Mouse (Mus musculus) kidney, embryonic 14.5 days (tissue): ENCODE results near the gene Ezr. TPM values are rescaled to one million over a fixed set of nuclear protein-coding genes. Genes with fewer than 3 reads are reported as not detected.

Experiments
- ATAC-seq: fragments of 200-750 bp; cut with Nextera tagmentation; 2 replicates; pipeline ENCODE4 v1.8.0; 2017; ENCODE audit warnings: moderate number of reproducible peaks, mild to moderate bottlenecking, moderate TSS enrichment, moderate library complexity; ENCODE audit not compliant: low FRiP score, low TSS enrichment
- H3K27ac ChIP-seq: fragments of 300-500 bp; sonication (generic); 2 replicates; pipeline ENCODE4 v1.5.1; 2014; ENCODE audit warnings: low read depth, mild to moderate bottlenecking, low read length, moderate library complexity, mixed read lengths
- H3K27me3 ChIP-seq: fragments of 300-500 bp; sonication (generic); 2 replicates; pipeline ENCODE4 v1.6.1; 2014; ENCODE audit warnings: mild to moderate bottlenecking, low read length; ENCODE audit not compliant: control insufficient read depth, insufficient read depth
- H3K36me3 ChIP-seq: fragments of 300-500 bp; sonication (generic); 2 replicates; pipeline ENCODE4 v1.6.1; 2014; ENCODE audit warnings: low read length, mixed read lengths; ENCODE audit not compliant: control insufficient read depth, insufficient read depth
- H3K4me1 ChIP-seq: fragments of 300-500 bp; sonication (generic); 2 replicates; pipeline ENCODE4 v1.6.1; 2014; ENCODE audit warnings: low read length, mixed read lengths; ENCODE audit not compliant: control insufficient read depth, insufficient read depth
- H3K4me2 ChIP-seq: fragments of 300-500 bp; sonication (generic); replicated peaks from 2 replicates; pipeline ENCODE4 v1.6.1; 2014; ENCODE audit warnings: low read depth, mild to moderate bottlenecking, low read length
- H3K4me3 ChIP-seq: fragments of 300-500 bp; sonication (generic); 2 replicates; pipeline ENCODE4 v1.5.1; 2014; ENCODE audit warnings: mild to moderate bottlenecking, low read length
- H3K9ac ChIP-seq: fragments of 300-500 bp; sonication (generic); 2 replicates; pipeline ENCODE4 v1.6.1; 2014; ENCODE audit warnings: low read depth, mild to moderate bottlenecking, low read length, moderate library complexity
- H3K9me3 ChIP-seq: fragments of 300-500 bp; sonication (generic); 2 replicates; pipeline ENCODE4 v1.6.1; 2016; ENCODE audit warnings: low read length; ENCODE audit not compliant: control insufficient read depth
- WGBS: fragments of 180-500 bp; shearing (Covaris S2); extraction: QIAGEN DNeasy Blood & Tissue Kit; methylation state at CpG from one replicate; pipeline ENCODE4 v1.1.7; 2014; 5-methylcytosine and 5-hydroxymethylcytosine counted together
- polyA plus RNA-seq: library from polyadenylated mRNA; unstranded; fragments of >200 nt; fragmentation: Nextera tagmentation; extraction: Ambion mirVana; gene quantifications from 2 replicates; pipeline ENCODE4 v1.2.1, GENCODE M21; 2014

Ezr gene
- polyA plus RNA-seq, 1 experiment from 2014 or later: 158 TPM

- WGBS: 91% methylated on average over 15 of the region's 15 CpGs
These were observed 42.8 kb downstream of the Ezr start for GRCm38 (mm10) chr17:6739756-6740155.

DNA sequence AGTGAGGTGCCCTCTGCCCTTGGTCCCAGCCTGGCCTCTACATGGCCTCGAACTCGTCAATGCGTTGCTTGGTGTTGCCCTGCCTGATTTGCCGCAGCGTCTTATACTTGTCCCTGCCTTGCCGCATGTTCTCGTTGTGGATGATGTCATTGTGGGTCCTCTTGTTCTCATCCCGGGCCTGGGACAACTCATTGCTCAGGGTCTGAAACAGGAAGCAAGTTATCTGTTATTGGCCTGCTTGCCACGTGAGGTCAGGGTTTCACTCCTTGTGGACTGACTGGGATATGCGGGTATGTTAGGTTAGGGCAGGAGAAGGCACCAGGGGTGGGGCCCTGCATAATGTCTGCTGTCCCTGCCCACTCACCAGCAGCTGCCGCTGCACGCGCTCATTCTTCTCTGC lies 43.3 kb downstream of the Ezr start:
- no peaks in the 10 kb centered on the region for H3K27me3 ChIP-seq
- no peak overlapping the region for H3K27ac ChIP-seq
- H3K4me2 ChIP-seq: no peak overlapping the region
- no peaks in the 10 kb centered on the region for H3K9me3 ChIP-seq
- H3K4me1 ChIP-seq: peaks cover 17% of the 10 kb centered on the region
- no peak for ATAC-seq
- H3K4me3 ChIP-seq: no peak overlapping the region
- WGBS: 87% methylated on average over 13 of the region's 13 CpGs
- peaks cover 39% of the 10 kb centered on the region for H3K36me3 ChIP-seq
- no peak overlapping the region for H3K9ac ChIP-seq

More at GRCm38 (mm10) chr17:6739756-6740155, 42.8 kb downstream of the Ezr start:
- Histone ChIP-seq H3K4me2 (no peak overlapping the region), H3K4me3 (no peak overlapping the region), H3K36me3 (peaks cover 39% of the 10 kb centered on the region), H3K9ac (no peak overlapping the region), H3K27ac (no peak overlapping the region), H3K27me3 (no peaks in the 10 kb centered on the region), H3K4me1 (peaks cover 22% of the 10 kb centered on the region), H3K9me3 (no peaks in the 10 kb centered on the region)
- no peak for ATAC-seq

GRCm38 (mm10) chr17:6738836-6739235 lies 43.7 kb downstream of the Ezr start:
- Histone ChIP-seq H3K36me3 (peaks cover 39% of the 10 kb centered on the region), H3K9ac (no peak overlapping the region), H3K4me3 (no peak overlapping the region), H3K9me3 (no peaks in the 10 kb centered on the region), H3K27me3 (no peaks in the 10 kb centered on the region), H3K27ac (no peak overlapping the region), H3K4me2 (no peak overlapping the region), H3K4me1 (peaks cover 13% of the 10 kb centered on the region; the same call in 1 of the 2 replicates)
- WGBS: 79% methylated on average over 7 of the region's 7 CpGs
- no peak for ATAC-seq

DNA sequence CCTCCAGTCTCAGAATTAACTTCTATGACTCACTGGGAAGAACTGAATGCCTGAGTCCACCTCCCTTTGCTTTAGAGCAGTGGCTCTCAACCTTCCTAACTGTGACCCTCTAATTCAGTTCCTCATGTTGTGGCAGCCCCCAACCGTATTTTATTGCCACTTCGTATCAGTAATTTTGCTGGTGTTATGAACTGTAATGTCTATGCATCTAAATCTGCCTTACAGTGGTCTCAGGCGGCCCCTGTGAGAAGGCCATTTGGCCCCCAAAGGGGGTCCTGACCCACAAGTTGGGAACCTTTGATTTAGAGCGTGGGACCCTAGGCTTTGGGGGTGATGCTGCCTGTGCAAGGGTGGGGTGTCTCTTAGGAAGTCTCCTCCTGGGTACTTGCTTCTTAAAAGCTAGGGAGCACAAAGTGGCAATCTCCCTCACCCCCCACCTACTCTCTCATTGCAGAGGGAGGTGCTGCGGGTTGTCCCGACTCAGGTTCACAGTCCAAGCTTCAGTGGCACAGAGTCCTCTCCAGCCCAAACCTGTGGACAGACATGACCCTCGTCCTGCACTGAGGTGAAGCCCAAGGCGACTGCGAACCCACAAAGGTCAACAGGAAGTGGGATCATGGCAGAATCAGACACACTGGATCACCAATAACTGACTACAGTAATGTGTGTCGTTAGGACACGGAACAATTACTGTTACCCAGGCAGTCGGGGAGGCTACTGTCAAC lies 45.1 kb downstream of the Ezr start:
- H3K4me3 ChIP-seq: no peak overlapping the region
- WGBS: 80% methylated on average over 12 of the region's 12 CpGs
- H3K9ac ChIP-seq: no peak overlapping the region
- peaks cover 36% of the 10 kb centered on the region for H3K36me3 ChIP-seq
- no peaks in the 10 kb centered on the region for H3K27me3 ChIP-seq
- ATAC-seq: no peak
- H3K4me1 ChIP-seq: peaks cover 2% of the 10 kb centered on the region; the same call in 1 of the 2 replicates
- no peak overlapping the region for H3K27ac ChIP-seq
- H3K9me3 ChIP-seq: no peaks in the 10 kb centered on the region
- H3K4me2 ChIP-seq: no peak overlapping the region

GRCm38 (mm10) chr17:6736306-6737272 lies 46.0 kb downstream of the Ezr start:
- Histone ChIP-seq H3K4me3 (no peak overlapping the region), H3K4me2 (no peak overlapping the region), H3K27me3 (no peaks in the 10 kb centered on the region), H3K9ac (no peak overlapping the region), H3K4me1 (0 out of 2 replicates have a peak, but pooled peaks cover under 1% of the 10 kb centered on the region), H3K27ac (no peak overlapping the region), H3K9me3 (no peaks in the 10 kb centered on the region), H3K36me3 (peaks cover 28% of the 10 kb centered on the region)
- 56% methylated on average over 15 of the region's 15 CpGs for WGBS
- no peak for ATAC-seq

- ATAC-seq: no peak
- Histone ChIP-seq H3K9me3 (no peaks in the 10 kb centered on the region), H3K4me2 (no peak overlapping the region), H3K4me1 (0 out of 2 replicates have a peak, but pooled peaks cover 3% of the 10 kb centered on the region), H3K27me3 (no peaks in the 10 kb centered on the region), H3K36me3 (peaks cover 13% of the 10 kb centered on the region), H3K4me3 (no peak overlapping the region), H3K27ac (no peak overlapping the region), H3K9ac (no peak overlapping the region)
- WGBS: 89% methylated on average over 12 of the region's 12 CpGs
These were observed 47.7 kb downstream of the Ezr start for GRCm38 (mm10) chr17:6734746-6735441.

- Histone ChIP-seq H3K36me3 (no peaks in the 10 kb centered on the region), H3K27ac (no peak overlapping the region), H3K4me2 (no peak overlapping the region), H3K4me1 (0 out of 2 replicates have a peak, but pooled peaks cover 3% of the 10 kb centered on the region), H3K27me3 (no peaks in the 10 kb centered on the region), H3K9me3 (no peaks in the 10 kb centered on the region), H3K9ac (no peak overlapping the region), H3K4me3 (no peak overlapping the region)
- 91% methylated on average over 10 of the region's 10 CpGs for WGBS
- ATAC-seq: no peak
These were observed 49.2 kb downstream of the Ezr start for GRCm38 (mm10) chr17:6733322-6733875.

DNA sequence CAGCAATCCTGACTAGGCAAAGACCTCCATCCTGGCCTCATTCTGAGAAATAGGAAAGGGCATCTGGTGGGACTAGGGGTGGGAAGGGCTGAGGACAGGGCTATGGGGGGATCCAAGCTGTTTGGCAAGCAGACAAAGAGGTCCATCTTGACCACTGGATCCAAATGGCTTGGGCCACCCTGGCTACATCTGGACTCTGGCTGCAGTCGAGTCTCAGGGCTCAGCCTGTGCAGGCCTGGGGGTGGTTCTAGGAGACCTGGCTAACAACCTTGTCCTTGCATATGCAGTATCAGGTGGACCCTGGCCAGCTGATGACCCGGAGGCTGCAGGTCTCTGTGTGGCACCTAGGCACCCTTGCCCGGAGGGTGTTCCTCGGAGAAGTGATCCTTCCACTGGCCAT lies 49.9 kb downstream of the Ezr start:
- 0 out of 2 replicates have a peak, but pooled peaks cover 3% of the 10 kb centered on the region for H3K4me1 ChIP-seq
- H3K4me3 ChIP-seq: no peak overlapping the region
- H3K27ac ChIP-seq: no peak overlapping the region
- H3K36me3 ChIP-seq: no peaks in the 10 kb centered on the region
- no peaks in the 10 kb centered on the region for H3K27me3 ChIP-seq
- H3K4me2 ChIP-seq: no peak overlapping the region
- no peak overlapping the region for H3K9ac ChIP-seq
- no peaks in the 10 kb centered on the region for H3K9me3 ChIP-seq
- no peak for ATAC-seq
- WGBS: 96% methylated on average over 4 of the region's 4 CpGs
